Mouse (Mus musculus): ENCODE measurements around the gene Ermp1. TPM values are rescaled to one million over a fixed set of nuclear protein-coding genes. Genes with fewer than 3 reads are reported as not detected.

Gene Ermp1
- 18.3 and 19.3 TPM in 2 replicates for polyA plus RNA-seq (2016; fragmentation: Nextera tagmentation; extraction: Ambion mirVana)

GRCm38 (mm10) chr19:29647651-29648549 is at the start of gene Ermp1:
Ermp1 (minus strand) TSS chr19:29648415.
- H3K27me3 ChIP-seq (replicated peaks) = no peaks in the 10 kb centered on the region
- peaks cover 43% of the 10 kb centered on the region for H3K4me1 ChIP-seq
- no peaks in the 10 kb centered on the region for H3K9me3 ChIP-seq (replicated peaks)
- ATAC-seq = peak; percentile 86
- peaks cover 30% of the 10 kb centered on the region for H3K36me3 ChIP-seq
- peak within 1 kb of the TSS; percentile 73 for H3K4me2 ChIP-seq
- peak within 1 kb of the TSS; percentile 94 for H3K4me3 ChIP-seq
- peak within 1 kb of the TSS; percentile 86 for H3K27ac ChIP-seq
- WGBS (ENCODE audit: insufficient replicate concordance) = 1% methylated on average over 89 of the region's 90 CpGs
- H3K9ac ChIP-seq = peak within 1 kb of the TSS; percentile 94

GRCm38 (mm10) chr19:29697245-29697874 is 49.1 kb upstream of the Ermp1 start, which contains the start of gene Mlana:
Mlana (plus strand) TSS chr19:29697824.
- H3K27me3 ChIP-seq (replicated peaks) = no peaks in the 10 kb centered on the region
- no peak within 1 kb of the TSS for H3K27ac ChIP-seq
- H3K9ac ChIP-seq = no peak within 1 kb of the TSS
- ATAC-seq = no peak
- no peaks in the 10 kb centered on the region for H3K36me3 ChIP-seq
- no peaks in the 10 kb centered on the region for H3K4me1 ChIP-seq
- no peaks in the 10 kb centered on the region for H3K9me3 ChIP-seq (replicated peaks)
- no peak within 1 kb of the TSS for H3K4me2 ChIP-seq
- 42% methylated on average over 3 of the region's 3 CpGs for WGBS (ENCODE audit: insufficient replicate concordance)
- no peak within 1 kb of the TSS for H3K4me3 ChIP-seq

DNA sequence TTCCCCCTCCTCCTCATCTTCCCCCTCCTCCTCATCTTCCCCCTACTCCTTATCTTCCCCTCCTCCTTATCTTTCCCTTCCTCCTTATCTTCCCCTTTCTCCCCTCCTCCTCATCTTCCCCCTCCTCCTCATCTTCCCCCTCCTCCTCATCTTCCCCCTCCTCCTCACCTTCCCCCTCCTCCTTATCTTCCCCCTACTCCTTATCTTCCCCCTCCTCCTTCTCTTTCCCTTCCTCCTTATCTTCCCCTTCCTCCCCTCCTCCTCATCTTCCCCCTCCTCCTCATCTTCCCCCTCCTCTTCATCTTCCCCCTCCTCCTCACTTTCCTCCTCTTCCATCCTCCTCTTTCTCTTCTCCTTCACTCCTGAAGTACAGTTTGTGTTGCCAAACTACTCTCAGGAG is 48.6 kb upstream of the Ermp1 start:
- no peak for ATAC-seq
- Histone ChIP-seq H3K9me3 (replicated peaks) (no peaks in the 10 kb centered on the region), H3K4me3 (no peak overlapping the region), H3K4me2 (no peak overlapping the region), H3K9ac (no peak overlapping the region), H3K27me3 (replicated peaks) (no peaks in the 10 kb centered on the region), H3K27ac (no peak overlapping the region), H3K4me1 (no peaks in the 10 kb centered on the region), H3K36me3 (no peaks in the 10 kb centered on the region)

- Histone ChIP-seq H3K4me1 (no peaks in the 10 kb centered on the region), H3K4me3 (no peak overlapping the region), H3K27me3 (replicated peaks) (no peaks in the 10 kb centered on the region), H3K9ac (no peak overlapping the region), H3K9me3 (replicated peaks) (no peaks in the 10 kb centered on the region), H3K4me2 (no peak overlapping the region), H3K36me3 (no peaks in the 10 kb centered on the region), H3K27ac (no peak overlapping the region)
- WGBS (ENCODE audit: insufficient replicate concordance) = 74% methylated on average over 4 of the region's 4 CpGs
- no peak for ATAC-seq
Observed at GRCm38 (mm10) chr19:29696309-29696708, 48.1 kb upstream of the Ermp1 start.

DNA sequence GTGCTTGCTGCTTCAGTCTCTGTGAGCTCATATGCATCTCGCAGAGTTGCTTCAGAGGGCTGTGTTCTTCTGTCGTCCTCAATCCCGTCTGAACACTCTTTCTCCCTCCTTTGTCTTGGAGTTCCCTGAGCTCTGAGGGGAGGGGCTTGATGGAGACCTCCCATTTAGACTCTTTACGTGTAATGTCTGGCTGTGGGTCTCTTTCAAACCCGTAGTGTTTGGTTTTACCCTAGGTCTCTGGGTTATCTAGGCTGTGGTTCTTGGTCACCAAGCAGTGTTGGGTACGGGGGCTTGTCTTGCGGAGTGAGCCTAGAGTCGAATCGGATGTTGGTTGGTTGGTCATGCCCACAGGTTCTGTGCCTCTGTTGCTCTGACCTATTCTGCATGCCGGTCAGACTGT is 46.9 kb upstream of the Ermp1 start:
- Histone ChIP-seq H3K36me3 (no peaks in the 10 kb centered on the region), H3K9ac (no peak overlapping the region), H3K27me3 (replicated peaks) (no peaks in the 10 kb centered on the region), H3K4me1 (no peaks in the 10 kb centered on the region), H3K4me2 (no peak overlapping the region), H3K9me3 (replicated peaks) (no peaks in the 10 kb centered on the region), H3K4me3 (no peak overlapping the region), H3K27ac (no peak overlapping the region)
- no peak for ATAC-seq
- WGBS (ENCODE audit: insufficient replicate concordance) = 78% methylated on average over 10 of the region's 10 CpGs

DNA sequence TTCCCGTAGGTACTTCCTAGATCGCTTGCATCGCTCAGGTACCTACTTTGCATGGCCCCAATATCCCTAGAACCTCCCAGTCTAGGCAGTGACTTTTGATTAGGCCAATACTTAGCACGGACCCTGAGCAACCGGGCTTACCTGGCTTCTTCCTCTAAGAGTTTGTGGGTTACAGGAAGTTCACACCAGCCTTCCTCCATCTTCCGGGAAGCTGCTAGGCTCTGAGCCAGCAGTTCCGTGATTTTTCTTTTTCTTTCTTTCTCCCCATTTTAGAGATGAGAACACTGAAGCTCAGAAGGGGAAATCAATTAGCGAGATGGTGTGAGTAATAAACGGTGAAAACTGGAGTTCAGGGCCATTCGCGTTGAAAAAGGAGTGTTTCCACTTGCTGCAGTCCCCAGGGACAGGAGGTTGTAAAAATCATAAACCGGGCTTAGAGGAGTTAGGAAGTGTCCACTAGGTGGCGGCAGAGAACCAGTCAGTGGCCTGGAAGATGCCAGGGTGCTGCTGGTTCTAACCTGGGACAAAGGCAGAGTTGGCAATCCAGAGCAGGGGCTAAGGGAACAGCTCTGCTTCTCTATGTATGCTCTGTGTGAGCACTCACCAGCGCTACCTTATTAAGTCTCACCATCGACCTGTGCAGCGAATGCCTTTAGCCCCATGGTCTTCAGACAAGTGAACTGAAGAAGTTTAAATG is 35.8 kb upstream of the Ermp1 start:
- Histone ChIP-seq H3K9me3 (replicated peaks) (peaks cover 20% of the 10 kb centered on the region), H3K36me3 (no peaks in the 10 kb centered on the region), H3K9ac (no peak overlapping the region), H3K27ac (no peak overlapping the region), H3K4me2 (no peak overlapping the region), H3K4me3 (no peak overlapping the region), H3K4me1 (peaks cover 3% of the 10 kb centered on the region), H3K27me3 (replicated peaks) (no peaks in the 10 kb centered on the region)
- ATAC-seq = no peak
- 47% methylated on average over 16 of the region's 16 CpGs for WGBS (ENCODE audit: insufficient replicate concordance)

DNA sequence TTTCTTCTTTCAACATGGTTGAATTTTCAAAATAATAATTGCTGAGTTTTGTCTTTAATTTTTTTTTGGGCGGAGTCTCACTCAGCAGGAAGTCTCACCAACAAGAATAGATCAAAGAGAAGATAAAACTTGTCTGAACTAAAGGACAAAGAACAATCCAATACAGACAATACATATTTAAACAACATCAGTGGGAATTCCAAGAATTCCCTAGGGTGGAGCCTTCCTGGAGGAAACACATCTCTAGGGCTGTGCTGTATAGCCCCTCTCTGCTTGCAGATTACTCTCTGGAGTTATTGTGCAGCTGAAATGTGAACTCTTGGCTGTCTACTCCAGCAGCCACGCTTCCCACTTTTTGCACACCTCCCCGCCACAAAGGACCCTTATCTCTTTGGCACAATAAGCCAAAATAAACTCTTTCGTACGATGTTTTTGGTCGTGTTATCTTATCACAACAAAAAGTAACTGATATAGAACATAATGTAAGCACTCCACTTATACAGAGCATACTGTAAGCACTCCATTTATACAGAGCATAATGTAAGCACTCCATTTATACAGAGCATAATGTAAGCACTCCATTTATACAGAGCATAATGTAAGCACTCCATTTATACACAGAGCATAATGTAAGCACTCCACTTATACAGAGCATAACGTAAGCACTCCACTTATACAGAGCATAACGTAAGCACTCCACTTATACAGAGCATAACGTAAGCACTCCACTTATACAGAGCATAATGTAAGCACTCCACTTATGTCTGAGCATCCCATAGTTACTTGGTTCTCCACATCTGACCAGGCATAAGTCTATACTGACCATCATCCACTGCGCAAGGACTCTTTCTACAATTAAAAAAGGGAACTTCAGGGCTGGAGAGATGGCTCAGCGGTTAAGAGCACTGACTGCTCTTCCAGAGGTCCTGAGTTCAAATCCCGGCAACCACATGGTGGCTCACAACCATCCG is 32.3 kb upstream of the Ermp1 start:
- Histone ChIP-seq H3K4me2 (no peak overlapping the region), H3K4me3 (no peak overlapping the region), H3K4me1 (peaks cover 8% of the 10 kb centered on the region), H3K36me3 (no peaks in the 10 kb centered on the region), H3K27ac (no peak overlapping the region), H3K9ac (no peak overlapping the region), H3K9me3 (replicated peaks) (peaks cover 15% of the 10 kb centered on the region), H3K27me3 (replicated peaks) (no peaks in the 10 kb centered on the region)
- no peak for ATAC-seq
- WGBS (ENCODE audit: insufficient replicate concordance) = 59% methylated on average over 13 of the region's 13 CpGs

DNA sequence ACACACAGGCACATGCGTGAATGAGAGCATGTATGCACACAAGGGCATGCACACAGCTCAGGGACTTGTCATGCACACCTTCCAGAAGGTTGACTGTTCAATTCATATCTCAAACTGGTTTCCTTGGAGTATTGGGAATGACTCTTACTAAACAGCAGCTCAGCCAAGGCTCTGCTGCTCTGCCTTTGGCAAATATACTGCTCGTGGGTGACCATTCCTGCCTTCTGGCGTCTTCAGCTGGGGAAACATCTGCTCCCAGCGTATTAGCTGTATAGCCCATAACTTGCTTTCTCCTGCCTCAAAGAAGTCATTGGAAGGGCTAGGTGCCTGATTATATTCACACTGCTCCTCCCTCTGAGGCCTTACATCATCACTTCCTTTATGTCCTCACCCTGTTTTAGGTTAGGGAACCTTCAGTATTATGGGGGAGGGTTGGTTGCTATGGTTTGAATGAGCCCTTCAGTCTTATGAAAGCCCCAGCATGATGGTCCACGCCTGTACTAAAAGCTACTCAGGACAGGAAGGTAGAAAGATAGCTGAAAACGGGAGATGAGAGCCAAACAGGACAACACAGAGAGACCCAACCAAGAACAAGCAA is 30.1 kb upstream of the Ermp1 start:
- H3K9me3 ChIP-seq (replicated peaks) = 0 out of 2 replicates have a peak, but pooled peaks cover 3% of the 10 kb centered on the region
- no peak overlapping the region for H3K27ac ChIP-seq
- no peak overlapping the region for H3K4me3 ChIP-seq
- no peak overlapping the region for H3K4me2 ChIP-seq
- WGBS (ENCODE audit: insufficient replicate concordance) = 69% methylated on average over 6 of the region's 6 CpGs
- H3K36me3 ChIP-seq = no peaks in the 10 kb centered on the region
- H3K27me3 ChIP-seq (replicated peaks) = no peaks in the 10 kb centered on the region
- peaks cover 11% of the 10 kb centered on the region for H3K4me1 ChIP-seq
- H3K9ac ChIP-seq = no peak overlapping the region
- no peak for ATAC-seq

DNA sequence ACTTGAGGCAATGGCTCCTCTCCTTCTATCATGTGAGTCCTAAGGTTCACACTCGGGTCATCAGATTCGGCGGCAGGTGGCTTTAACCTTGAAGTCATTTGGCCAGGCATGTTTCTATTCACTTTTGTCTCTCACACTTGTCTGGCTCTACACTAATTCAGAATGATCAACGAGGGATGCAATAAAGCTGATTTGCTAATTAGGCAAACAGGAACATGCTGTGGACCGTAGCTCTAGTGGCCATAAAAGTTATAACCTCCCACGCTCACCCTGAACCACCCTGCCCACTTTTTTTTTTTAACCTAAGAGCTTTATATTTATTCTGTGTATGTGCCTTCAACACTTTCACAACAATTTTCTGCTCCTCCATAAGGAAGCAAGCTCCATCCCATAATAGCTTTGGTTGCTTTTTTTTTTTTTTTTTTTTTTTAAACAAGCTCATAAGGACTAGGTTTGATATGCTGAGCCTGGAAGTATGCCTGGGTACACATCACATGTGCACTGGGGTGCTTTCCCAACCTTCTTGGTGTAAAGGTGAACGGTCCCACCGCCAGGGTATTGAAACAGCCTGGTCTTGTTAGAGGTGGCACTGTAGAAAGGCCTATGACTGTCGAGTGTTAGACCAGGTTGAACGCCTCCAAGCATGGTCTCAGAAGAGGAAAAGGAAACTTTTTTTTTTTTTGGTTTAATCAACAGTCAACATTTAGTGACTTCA is 28.4 kb upstream of the Ermp1 start:
- no peak overlapping the region for H3K4me3 ChIP-seq
- WGBS (ENCODE audit: insufficient replicate concordance) = 83% methylated on average over 10 of the region's 10 CpGs
- H3K36me3 ChIP-seq = no peaks in the 10 kb centered on the region
- no peak overlapping the region for H3K9ac ChIP-seq
- H3K27me3 ChIP-seq (replicated peaks) = no peaks in the 10 kb centered on the region
- peaks cover 11% of the 10 kb centered on the region for H3K4me1 ChIP-seq
- ATAC-seq = no peak
- H3K9me3 ChIP-seq (replicated peaks) = 0 out of 2 replicates have a peak, but pooled peaks cover under 1% of the 10 kb centered on the region
- no peak overlapping the region for H3K27ac ChIP-seq
- no peak overlapping the region for H3K4me2 ChIP-seq

DNA sequence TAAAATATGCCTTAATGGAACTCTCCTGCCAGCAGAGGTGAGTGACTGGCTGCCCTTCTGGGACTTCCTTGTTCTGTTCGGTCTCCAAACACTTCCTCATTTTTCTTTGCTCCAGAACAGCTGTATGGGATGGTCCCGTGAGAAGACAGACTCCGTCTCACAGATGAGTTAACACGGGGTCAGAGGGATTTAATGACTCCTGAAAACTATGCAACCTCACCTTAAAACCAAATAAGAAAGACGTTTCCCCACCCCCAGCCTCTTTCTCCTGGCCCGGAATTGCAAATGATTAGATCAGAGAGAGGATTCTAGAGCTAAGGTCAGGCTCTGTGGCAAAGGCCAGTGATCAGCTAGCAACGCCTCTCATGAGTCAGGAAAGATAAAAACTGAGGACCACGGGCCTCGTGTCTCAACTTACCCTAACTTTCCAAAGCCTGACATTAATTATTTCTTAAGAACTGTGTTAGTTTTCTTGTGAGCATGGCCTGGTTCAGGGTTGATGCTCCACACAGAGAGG is 27.4 kb upstream of the Ermp1 start:
- Histone ChIP-seq H3K27me3 (replicated peaks) (no peaks in the 10 kb centered on the region), H3K4me2 (0 out of 2 replicates have a peak overlapping the region, but pooled peaks have one; percentile 8), H3K4me3 (no peak overlapping the region), H3K9me3 (replicated peaks) (no peaks in the 10 kb centered on the region), H3K4me1 (peaks cover 11% of the 10 kb centered on the region), H3K27ac (no peak overlapping the region), H3K36me3 (no peaks in the 10 kb centered on the region), H3K9ac (no peak overlapping the region)
- WGBS (ENCODE audit: insufficient replicate concordance) = 21% methylated on average over 9 of the region's 9 CpGs
- no peak for ATAC-seq

Measured in liver, embryonic 12.5 days (tissue).